Mouse (Mus musculus): Measurements from ENCODE around the gene Slc22a23.
A peak's percentile ranks its signal among the peaks of the same experiment; 100 is the strongest.

Gene Slc22a23

GRCm38 (mm10) chr13:34235056-34235455 lies 109.9 kb downstream of the Slc22a23 start:
- no peak for DNase-seq (ENCODE audit: low spot score in 2 of 2)

GRCm38 (mm10) chr13:34234439-34234838 lies 110.5 kb downstream of the Slc22a23 start:
- DNase-seq (ENCODE audit: low spot score in 2 of 2) = no peak

GRCm38 (mm10) chr13:34232992-34233391 lies 112.0 kb downstream of the Slc22a23 start:
- no peak for DNase-seq (ENCODE audit: low spot score in 2 of 2)

GRCm38 (mm10) chr13:34228905-34229304 lies 116.1 kb downstream of the Slc22a23 start:
- no peak for DNase-seq (ENCODE audit: low spot score in 2 of 2)

GRCm38 (mm10) chr13:34227720-34228661 lies 117.0 kb downstream of the Slc22a23 start:
- no peak for DNase-seq (ENCODE audit: low spot score in 2 of 2)

GRCm38 (mm10) chr13:34226940-34227339 lies 118.0 kb downstream of the Slc22a23 start:
- no peak for DNase-seq (ENCODE audit: low spot score in 2 of 2)

GRCm38 (mm10) chr13:34222985-34223384 lies 122.0 kb downstream of the Slc22a23 start:
- no peak for DNase-seq (ENCODE audit: low spot score in 2 of 2)

GRCm38 (mm10) chr13:34219728-34220127 lies 125.3 kb downstream of the Slc22a23 start:
- DNase-seq (ENCODE audit: low spot score in 2 of 2) = no peak

GRCm38 (mm10) chr13:34218776-34219175 lies 126.2 kb downstream of the Slc22a23 start:
- no peak for DNase-seq (ENCODE audit: low spot score in 2 of 2)

GRCm38 (mm10) chr13:34214855-34215254 lies 130.1 kb downstream of the Slc22a23 start:
- DNase-seq (ENCODE audit: low spot score in 2 of 2) = no peak

GRCm38 (mm10) chr13:34212735-34213212 lies 132.2 kb downstream of the Slc22a23 start:
- DNase-seq (ENCODE audit: low spot score in 2 of 2) = no peak

- DNase-seq (ENCODE audit: low spot score in 2 of 2) = no peak
Measured at GRCm38 (mm10) chr13:34211261-34211775, 133.7 kb downstream of the Slc22a23 start.

- DNase-seq (ENCODE audit: low spot score in 2 of 2) = no peak
Measured at GRCm38 (mm10) chr13:34207714-34208470, 137.1 kb downstream of the Slc22a23 start.

- DNase-seq (ENCODE audit: low spot score in 2 of 2) = no peak
Measured at GRCm38 (mm10) chr13:34205216-34205615, 139.8 kb downstream of the Slc22a23 start.

- DNase-seq (ENCODE audit: low spot score in 2 of 2) = no peak
Measured at GRCm38 (mm10) chr13:34195676-34196075, 149.3 kb downstream of the Slc22a23 start.

GRCm38 (mm10) chr13:34193384-34193783 lies 151.6 kb downstream of the Slc22a23 start:
- no peak for DNase-seq (ENCODE audit: low spot score in 2 of 2)

- peak in 1 of 2 experiments; percentile 27 for DNase-seq (ENCODE audit: low spot score in 2 of 2)
Measured at GRCm38 (mm10) chr13:34192414-34193191, 152.4 kb downstream of the Slc22a23 start.

GRCm38 (mm10) chr13:34187571-34187970 lies 157.4 kb downstream of the Slc22a23 start:
- DNase-seq (ENCODE audit: low spot score in 2 of 2) = peak; percentile 51 to 70

- no peak for DNase-seq (ENCODE audit: low spot score in 2 of 2)
Measured at GRCm38 (mm10) chr13:34185371-34185770, 159.6 kb downstream of the Slc22a23 start.

- no peak for DNase-seq (ENCODE audit: low spot score in 2 of 2)
Measured at GRCm38 (mm10) chr13:34181624-34182023, 163.4 kb downstream of the Slc22a23 start.

- DNase-seq (ENCODE audit: low spot score in 2 of 2) = no peak
Measured at GRCm38 (mm10) chr13:34174025-34174424, 171.0 kb downstream of the Slc22a23 start.
